Mouse (Mus musculus): Measurements from ENCODE around the gene Plcg2.

DNA sequence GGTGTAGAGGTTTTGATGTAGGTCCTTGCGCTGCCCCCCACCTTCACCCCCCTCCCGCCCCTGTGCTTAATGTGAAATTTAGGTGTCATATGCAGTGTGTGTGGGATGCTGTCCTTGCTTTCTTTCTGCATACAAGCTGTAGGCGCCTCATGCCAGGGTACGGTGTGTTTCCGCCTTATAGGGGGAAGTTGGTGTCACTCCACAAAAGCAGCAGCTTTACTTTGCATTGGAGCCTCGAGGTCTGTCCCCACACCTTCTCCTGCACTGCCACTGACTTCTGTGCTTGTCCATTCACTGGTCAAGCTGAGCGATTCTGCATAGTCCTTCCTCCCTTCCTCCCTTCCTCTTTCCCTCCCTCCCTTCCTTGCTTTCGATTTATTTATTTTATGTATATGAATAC is 9.6 kb downstream of the Plcg2 start:
- TF ChIP-seq CTCF (IDR thresholded peaks at IDR 0.05; ENCODE audit: low read depth, low read length) (no peak), POLR2A (IDR thresholded peaks at IDR 0.05; ENCODE audit: extremely low read depth, insufficient read depth, low read length) (no peak)

Data from liver, adult 2 months (tissue).